Mouse (Mus musculus) heart, embryonic 11.5 days (tissue): ENCODE measurements around the gene Carns1. TPM values are rescaled to one million over a fixed set of nuclear protein-coding genes. Genes with fewer than 3 reads are reported as not detected.

Experiments
- ATAC-seq: fragments of 200-750 bp; cut with Nextera tagmentation; replicated peaks from 2 replicates; pipeline ENCODE4 v1.8.0; 2017; ENCODE audit warnings: moderate library complexity; ENCODE audit not compliant: insufficient number of reproducible peaks, low FRiP score, low TSS enrichment
- H3K27ac ChIP-seq: fragments of 300-500 bp; sonication (generic); 2 replicates; pipeline ENCODE4 v1.5.1; 2014; ENCODE audit warnings: mild to moderate bottlenecking, low read depth, low read length
- H3K27me3 ChIP-seq: fragments of 300-500 bp; sonication (generic); 2 replicates; pipeline ENCODE4 v1.6.1; 2014; ENCODE audit warnings: mild to moderate bottlenecking, low read length, mixed read lengths; ENCODE audit not compliant: control insufficient read depth, insufficient read depth
- H3K36me3 ChIP-seq: fragments of 300-500 bp; sonication (generic); 2 replicates; pipeline ENCODE4 v1.6.1; 2014; ENCODE audit warnings: mild to moderate bottlenecking, low read length, moderate library complexity, mixed read lengths; ENCODE audit not compliant: control insufficient read depth, insufficient read depth
- H3K4me1 ChIP-seq: fragments of 300-500 bp; sonication (generic); 2 replicates; pipeline ENCODE4 v1.6.1; 2014; ENCODE audit warnings: low read length; ENCODE audit not compliant: control insufficient read depth, insufficient read depth
- H3K4me2 ChIP-seq: fragments of 300-500 bp; sonication (generic); 2 replicates; pipeline ENCODE4 v1.6.1; 2014; ENCODE audit warnings: mild to moderate bottlenecking, moderate library complexity
- H3K4me3 ChIP-seq: fragments of 300-500 bp; sonication (generic); 2 replicates; pipeline ENCODE4 v1.5.1; 2014; ENCODE audit warnings: low read depth, low read length
- H3K9ac ChIP-seq: fragments of 300-500 bp; sonication (generic); 2 replicates; pipeline ENCODE4 v1.6.1; 2014; ENCODE audit warnings: mild to moderate bottlenecking, low read depth, low read length, moderate library complexity
- H3K9me3 ChIP-seq: fragments of 300-500 bp; sonication (generic); replicated peaks from 2 replicates; pipeline ENCODE4 v1.6.1; 2016; ENCODE audit warnings: low read length; ENCODE audit not compliant: control insufficient read depth
- WGBS: fragments of 180-500 bp; shearing (Covaris S2); extraction: QIAGEN DNeasy Blood & Tissue Kit; methylation state at CpG from one replicate; pipeline ENCODE4 v1.1.7; 2014; ENCODE audit not compliant: insufficient replicate concordance; 5-methylcytosine and 5-hydroxymethylcytosine counted together
- polyA plus RNA-seq: library from polyadenylated mRNA; unstranded; fragments of >200 nt; fragmentation: Nextera tagmentation; extraction: Ambion mirVana; gene quantifications from 2 replicates; pipeline ENCODE4 v1.2.1, GENCODE M21; 2014

Carns1 gene
- polyA plus RNA-seq, 1 experiment from 2014 or later: 2.8 TPM

GRCm38 (mm10) chr19:4151488-4151860 lies 23.8 kb downstream of the Carns1 start:
- Histone ChIP-seq H3K4me2 (no peak overlapping the region), H3K4me3 (no peak overlapping the region), H3K9ac (no peak overlapping the region), H3K27ac (no peak overlapping the region), H3K4me1 (peaks cover 7% of the 10 kb centered on the region), H3K9me3 (no peaks in the 10 kb centered on the region), H3K27me3 (no peaks in the 10 kb centered on the region), H3K36me3 (peaks cover 17% of the 10 kb centered on the region; the same call in 1 of the 2 replicates)
- no peak for ATAC-seq
- WGBS: 70% methylated on average over 5 of the region's 5 CpGs

GRCm38 (mm10) chr19:4150567-4151487 lies 24.5 kb downstream of the Carns1 start:
- H3K4me3 ChIP-seq: no peak overlapping the region
- no peak for ATAC-seq
- no peaks in the 10 kb centered on the region; the same call in 1 of the 2 replicates for H3K9me3 ChIP-seq
- peaks cover 16% of the 10 kb centered on the region; the same call in 1 of the 2 replicates for H3K36me3 ChIP-seq
- no peaks in the 10 kb centered on the region for H3K27me3 ChIP-seq
- peaks cover 7% of the 10 kb centered on the region for H3K4me1 ChIP-seq
- WGBS: 89% methylated on average over 22 of the region's 22 CpGs
- no peak overlapping the region for H3K27ac ChIP-seq
- H3K4me2 ChIP-seq: no peak overlapping the region
- H3K9ac ChIP-seq: no peak overlapping the region

GRCm38 (mm10) chr19:4149764-4150461 lies 25.4 kb downstream of the Carns1 start:
- peaks cover 15% of the 10 kb centered on the region; the same call in 1 of the 2 replicates for H3K36me3 ChIP-seq
- no peak overlapping the region for H3K9ac ChIP-seq
- H3K4me3 ChIP-seq: no peak overlapping the region; the same call in 1 of the 2 replicates
- peaks cover 7% of the 10 kb centered on the region for H3K4me1 ChIP-seq
- no peak overlapping the region for H3K4me2 ChIP-seq
- no peak overlapping the region for H3K27ac ChIP-seq
- H3K9me3 ChIP-seq: no peaks in the 10 kb centered on the region; the same call in 1 of the 2 replicates
- ATAC-seq: no peak
- no peaks in the 10 kb centered on the region for H3K27me3 ChIP-seq
- WGBS: 91% methylated on average over 17 of the region's 17 CpGs

- peaks cover 15% of the 10 kb centered on the region; the same call in 1 of the 2 replicates for H3K36me3 ChIP-seq
- peak overlapping the region; percentile 94 for H3K9ac ChIP-seq
- no peak for ATAC-seq
- peak overlapping the region; percentile 97 for H3K4me3 ChIP-seq
- no peak overlapping the region for H3K27ac ChIP-seq
- H3K4me2 ChIP-seq: peak overlapping the region; percentile 91
- H3K4me1 ChIP-seq: peaks cover 7% of the 10 kb centered on the region
- no peaks in the 10 kb centered on the region; the same call in 1 of the 2 replicates for H3K9me3 ChIP-seq
- WGBS: 82% methylated on average over 11 of the region's 11 CpGs
- H3K27me3 ChIP-seq: no peaks in the 10 kb centered on the region
Observed at GRCm38 (mm10) chr19:4149283-4149682, 26.0 kb downstream of the Carns1 start.

GRCm38 (mm10) chr19:4148819-4149218 lies 26.5 kb downstream of the Carns1 start:
- Histone ChIP-seq H3K9me3 (no peaks in the 10 kb centered on the region; the same call in 1 of the 2 replicates), H3K4me3 (peak overlapping the region; percentile 97), H3K9ac (peak overlapping the region; percentile 94), H3K36me3 (peaks cover 15% of the 10 kb centered on the region; the same call in 1 of the 2 replicates), H3K4me1 (peaks cover 7% of the 10 kb centered on the region), H3K27me3 (no peaks in the 10 kb centered on the region), H3K27ac (peak overlapping the region; percentile 70), H3K4me2 (peak overlapping the region; percentile 91)
- ATAC-seq: no peak
- 3% methylated on average over 8 of the region's 8 CpGs for WGBS

GRCm38 (mm10) chr19:4148491-4148806 lies 26.8 kb downstream of the Carns1 start, which contains the start of gene Coro1b:
Gene Coro1b (plus strand): TSS chr19:4148619.
- Histone ChIP-seq H3K4me2 (peak within 1 kb of the TSS; percentile 91), H3K27ac (peak within 1 kb of the TSS; percentile 70), H3K4me1 (peaks cover 7% of the 10 kb centered on the region), H3K9ac (peak within 1 kb of the TSS; percentile 94), H3K9me3 (no peaks in the 10 kb centered on the region; the same call in 1 of the 2 replicates), H3K27me3 (no peaks in the 10 kb centered on the region), H3K4me3 (peak within 1 kb of the TSS; percentile 97), H3K36me3 (peaks cover 14% of the 10 kb centered on the region; the same call in 1 of the 2 replicates)
- 0% methylated on average over 33 of the region's 33 CpGs for WGBS
- ATAC-seq: peak; percentile 90

GRCm38 (mm10) chr19:4147782-4148490 lies 27.3 kb downstream of the Carns1 start:
- H3K4me3 ChIP-seq: peak overlapping the region; percentile 97
- WGBS: 36% methylated on average over 9 of the region's 9 CpGs
- peaks cover 7% of the 10 kb centered on the region for H3K4me1 ChIP-seq
- ATAC-seq: no peak
- no peak overlapping the region for H3K27ac ChIP-seq
- H3K36me3 ChIP-seq: peaks cover 12% of the 10 kb centered on the region; the same call in 1 of the 2 replicates
- peak overlapping the region; percentile 91 for H3K4me2 ChIP-seq
- no peaks in the 10 kb centered on the region for H3K27me3 ChIP-seq
- H3K9ac ChIP-seq: peak overlapping the region; percentile 94
- H3K9me3 ChIP-seq: no peaks in the 10 kb centered on the region; the same call in 1 of the 2 replicates

- H3K4me1 ChIP-seq: peaks cover 7% of the 10 kb centered on the region
- 0 out of 2 replicates have a peak, but pooled peaks cover 8% of the 10 kb centered on the region for H3K36me3 ChIP-seq
- ATAC-seq: no peak
- no peak overlapping the region for H3K27ac ChIP-seq
- H3K27me3 ChIP-seq: no peaks in the 10 kb centered on the region
- WGBS: 51% methylated on average over 3 of the region's 3 CpGs
- H3K4me3 ChIP-seq: no peak overlapping the region
- H3K4me2 ChIP-seq: no peak overlapping the region
- no peaks in the 10 kb centered on the region; the same call in 1 of the 2 replicates for H3K9me3 ChIP-seq
- H3K9ac ChIP-seq: no peak overlapping the region
Observed at GRCm38 (mm10) chr19:4147022-4147405, 28.3 kb downstream of the Carns1 start.
